ENCODE assay signal across 17 mouse cellular contexts in the genomic region with DNA sequence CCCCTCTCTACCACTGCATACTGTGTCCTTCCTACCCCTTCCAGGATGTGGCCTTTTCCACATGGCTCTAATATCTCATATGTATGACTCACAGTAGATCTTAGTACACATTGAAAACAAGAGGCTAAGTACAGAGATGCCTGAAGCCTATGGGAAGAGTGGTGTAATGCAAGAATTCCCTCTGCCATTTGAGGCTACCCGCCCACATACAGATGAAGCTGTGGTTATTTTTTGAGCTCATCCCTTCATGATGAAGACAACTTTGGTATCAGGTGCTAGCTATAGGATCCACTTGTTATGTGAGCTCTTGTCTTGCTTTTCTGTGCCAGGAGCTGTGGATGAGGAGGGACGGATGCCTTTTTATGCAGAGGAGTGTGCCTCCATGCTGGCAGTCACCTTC. TPM values are rescaled to one million over a fixed set of nuclear protein-coding genes. Genes with fewer than 3 reads are reported as not detected.
"Had no signal": no experiment of that assay in that cellular context is flagged by ENCODE, and none has a peak within 500 bp of the region (broad histone marks: within the 10 kb centered on the region; RNA-seq: fewer than 3 reads in every experiment).

No protein-coding gene starts in this region.

- ATAC-seq: hindbrain, postnatal 0 days; intestine, embryonic 16.5 days had no signal

- DNase-seq: gastrocnemius, postnatal 14 days; gastrocnemius, postnatal 36 days; heart, adult 11 months; heart, adult 2 months; heart, postnatal 14 days; heart, postnatal 36 days; kidney, adult 11 months; kidney, adult 2 months; kidney, adult 9 months; kidney, postnatal 14 days; kidney, postnatal 36 days; layer of hippocampus, adult 9-11 months; layer of hippocampus, postnatal 36 days; left cerebral cortex, postnatal 4 days had no signal

RNA-seq across cellular contexts. Expression of gene Tagln, which starts 20.2 kb away (rescaled TPM):
- total RNA-seq: hematopoietic stem cell, adult 5-6 weeks had no signal
